9 mouse cellular contexts compared by ENCODE assay signal in genomic region chr14:21610224-21610623, GRCm38 (mm10).
DNase-seq lines count a peak whose midpoint lies in the region; ATAC-seq lines count a peak whose summit lies in the region.
"Had no signal": no experiment of that assay in that cellular context is flagged by ENCODE, and none has a peak within 500 bp of the region (broad histone marks: within the 10 kb centered on the region; RNA-seq: fewer than 3 reads in every experiment).

No protein-coding gene starts in this region.

- peaks cover 30% of the 10 kb centered on the region for H3K4me1 ChIP-seq in midbrain, embryonic 13.5 days (replicated peaks)

- 12% methylated on average over 3 of the region's 3 CpGs for WGBS in midbrain, embryonic 13.5 days

- peak; percentile 69 for ATAC-seq in midbrain, embryonic 13.5 days

- H3K36me3 ChIP-seq in midbrain, embryonic 13.5 days = peaks cover 3% of the 10 kb centered on the region; the same call in 1 of the 2 replicates
- H3K36me3 ChIP-seq: heart, embryonic 15.5 days had no signal

- H3K9me3 ChIP-seq in midbrain, embryonic 13.5 days = no peaks in the 10 kb centered on the region
- H3K9me3 ChIP-seq: heart, embryonic 15.5 days had no signal

- no peak overlapping the region for H3K9ac ChIP-seq in midbrain, embryonic 13.5 days (replicated peaks)
- H3K9ac ChIP-seq: heart, embryonic 15.5 days had no signal

- H3K4me3 ChIP-seq in midbrain, embryonic 13.5 days (replicated peaks) = no peak overlapping the region
- H3K4me3 ChIP-seq: heart, embryonic 15.5 days had no signal

- peak; percentile 49 to 57 for DNase-seq in cerebellum, adult 18-20 months
- no peak for DNase-seq in cerebellum, adult 11-12 months
- peak; percentile 27 for DNase-seq in ovary, postnatal 14 days (ENCODE audit: low spot score)
- DNase-seq in ovary, postnatal 10 days (ENCODE audit: low spot score) = no peak
- peak; percentile 79 for DNase-seq in embryo, embryonic 10 days (ENCODE audit: low spot score)
- peak; percentile 64 for DNase-seq in hindlimb bud, embryonic 11.5 days (ENCODE audit: extremely low spot score, low read depth, low spot score)
- DNase-seq in urinary bladder, postnatal 25 days (ENCODE audit: low spot score) = no peak

- no peak overlapping the region for H3K4me2 ChIP-seq in midbrain, embryonic 13.5 days (replicated peaks)
- H3K4me2 ChIP-seq: heart, embryonic 15.5 days had no signal

- H3K27me3 ChIP-seq in midbrain, embryonic 13.5 days = no peaks in the 10 kb centered on the region
- H3K27me3 ChIP-seq: heart, embryonic 15.5 days had no signal

- H3K27ac ChIP-seq in midbrain, embryonic 13.5 days = no peak overlapping the region
- H3K27ac ChIP-seq: heart, embryonic 15.5 days had no signal

Comparison
In these comparisons a context has a peak if more than half of its experiments do, and no peak if none do; other contexts are left out.
1. DNase-seq: peak in cerebellum, adult 18-20 months (2 of 2), ovary, postnatal 14 days (single experiment), embryo, embryonic 10 days (single experiment) and hindlimb bud, embryonic 11.5 days (single experiment); none in cerebellum, adult 11-12 months (single experiment), ovary, postnatal 10 days (single experiment) and urinary bladder, postnatal 25 days (single experiment).